Mouse (Mus musculus): ENCODE measurements around the gene Vamp2.

GRCm38 (mm10) chr11:69078805-69079438 is 9.4 kb upstream of the Vamp2 start:
- TF ChIP-seq CTCF (IDR thresholded peaks at IDR 0.05; ENCODE audit: low read depth) (no peak), EP300 (optimal IDR thresholded peaks at IDR 0.05) (no peak)

Measured in stomach, postnatal 0 days (tissue).